Mouse (Mus musculus) cerebellum, postnatal 14 days (tissue): ENCODE results near the gene Ralgps1.

ENCODE experiments used
- DNase-seq, 2 experiments: peaks; one replicate each; pipeline ENCODE4 v3.0.0; 2021; ENCODE audit warnings: mixed read lengths in 2 of 2

Gene Ralgps1

DNA sequence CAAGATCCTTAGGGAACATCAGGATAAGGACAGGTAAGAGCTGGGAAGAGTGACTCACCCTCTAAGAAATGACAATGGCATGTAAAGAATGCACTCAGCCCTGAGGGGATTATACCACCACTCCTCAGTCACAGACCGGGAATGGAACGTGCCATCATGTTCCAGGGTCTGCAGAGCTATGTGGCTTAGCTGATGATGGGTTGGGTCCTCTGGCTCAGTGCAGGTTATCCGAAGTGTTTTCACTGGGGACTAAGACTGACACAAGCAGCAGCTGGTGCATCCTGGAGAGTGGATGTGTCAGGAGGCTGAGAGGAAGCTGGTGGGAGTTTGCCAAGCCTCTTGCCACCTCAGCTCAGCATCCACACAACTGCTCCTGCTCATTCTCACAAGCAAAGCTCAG is 50.7 kb downstream of the Ralgps1 start:
- no peak for DNase-seq

DNA sequence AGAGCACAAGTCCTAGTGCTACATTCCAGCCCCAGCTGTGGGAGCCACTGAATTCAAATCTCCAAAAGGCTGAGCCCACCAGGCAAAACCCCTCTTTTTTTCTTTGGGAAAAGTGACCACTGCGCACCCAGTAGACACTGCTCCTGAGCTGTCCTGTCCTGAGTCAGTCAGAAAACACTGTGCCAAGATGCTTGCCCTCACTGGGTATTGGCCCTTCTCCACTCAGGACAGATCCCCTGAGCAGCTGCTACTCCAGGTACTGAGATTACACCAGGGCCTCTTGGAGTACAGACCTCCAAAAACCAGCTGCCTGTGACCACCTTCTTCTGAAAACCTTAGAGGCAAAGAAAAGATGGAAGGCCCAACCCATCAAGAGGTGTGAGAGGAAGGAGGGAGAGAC is 51.4 kb downstream of the Ralgps1 start:
- DNase-seq = no peak

DNA sequence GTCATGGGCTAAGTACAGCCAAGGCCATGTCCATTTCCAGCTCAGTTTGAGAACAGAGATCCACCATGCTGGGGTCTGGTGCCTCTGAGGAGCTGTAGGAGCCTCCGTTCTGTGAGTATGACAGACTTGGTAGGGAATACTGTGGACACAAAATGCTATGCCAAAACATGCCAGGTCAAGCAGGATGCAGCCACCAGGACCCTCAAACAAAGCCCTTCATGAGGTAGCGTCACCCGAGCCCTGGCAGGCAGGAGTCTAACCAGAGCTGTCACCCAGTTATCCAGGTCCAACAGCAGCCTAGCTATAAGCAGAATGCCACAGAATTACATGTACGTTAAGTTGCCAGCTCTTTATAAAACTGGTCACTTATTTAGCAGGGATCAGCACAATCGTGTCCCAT is 51.8 kb downstream of the Ralgps1 start:
- no peak for DNase-seq

DNA sequence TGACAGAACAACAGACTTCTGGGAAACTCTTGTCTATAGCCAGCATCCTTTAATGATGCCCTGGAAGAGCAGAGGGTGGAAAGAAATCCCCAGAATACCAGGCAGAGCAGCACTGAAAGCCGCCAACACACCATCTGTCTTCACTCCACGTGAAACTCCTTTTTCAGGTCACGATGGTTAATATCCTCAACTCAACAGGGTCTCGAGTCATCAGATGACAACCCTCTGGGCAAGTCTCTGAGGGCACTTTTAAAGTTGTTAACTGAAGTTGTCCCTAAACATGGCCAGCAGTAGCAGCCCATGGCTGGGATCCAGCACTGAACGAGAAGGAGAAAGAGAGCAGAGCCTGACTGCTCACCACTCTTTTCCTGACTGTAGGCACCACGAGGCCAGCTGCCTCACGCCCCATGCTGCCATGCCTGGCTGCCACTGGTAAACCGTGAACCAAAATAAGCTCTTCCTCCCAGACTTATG is 52.8 kb downstream of the Ralgps1 start:
- peak; percentile 71 to 80 for DNase-seq

DNA sequence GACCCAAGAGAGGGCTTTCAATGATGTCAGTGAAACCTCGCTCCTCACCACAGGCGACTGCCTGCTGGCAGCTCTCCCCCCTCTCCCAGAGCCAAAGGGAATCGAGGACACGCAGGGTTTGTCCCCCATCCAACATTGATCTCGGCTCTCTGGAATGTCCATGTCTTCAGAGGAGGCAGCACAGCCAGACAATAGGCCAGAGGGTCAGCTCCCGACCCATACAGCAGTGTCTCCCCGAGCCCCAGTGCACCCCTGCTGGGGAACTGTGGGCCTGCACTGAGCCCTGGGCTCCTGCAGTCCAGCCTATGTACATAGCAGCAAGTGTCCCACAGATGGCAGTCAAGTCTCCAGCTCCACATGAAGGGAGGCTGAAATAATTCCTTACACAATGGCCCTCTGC is 54.8 kb downstream of the Ralgps1 start:
- peak; percentile 66 to 78 for DNase-seq

DNA sequence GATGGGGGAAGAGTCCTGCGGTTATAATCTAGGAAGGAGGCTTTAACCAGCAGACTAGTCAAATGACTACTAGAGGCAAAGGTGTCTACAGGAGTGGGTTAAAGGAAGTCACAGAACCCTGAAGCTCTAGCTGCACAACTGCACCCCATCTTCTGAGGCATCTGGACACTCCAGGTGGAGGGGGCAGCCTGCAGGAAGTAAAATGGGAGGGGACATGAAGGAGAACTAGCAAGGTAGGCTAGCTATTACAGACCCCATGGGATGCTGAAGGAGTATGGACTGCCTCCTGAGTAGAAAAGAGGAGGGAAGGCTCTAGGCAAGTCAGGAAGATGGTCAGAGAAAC is 55.3 kb downstream of the Ralgps1 start:
- no peak for DNase-seq

DNA sequence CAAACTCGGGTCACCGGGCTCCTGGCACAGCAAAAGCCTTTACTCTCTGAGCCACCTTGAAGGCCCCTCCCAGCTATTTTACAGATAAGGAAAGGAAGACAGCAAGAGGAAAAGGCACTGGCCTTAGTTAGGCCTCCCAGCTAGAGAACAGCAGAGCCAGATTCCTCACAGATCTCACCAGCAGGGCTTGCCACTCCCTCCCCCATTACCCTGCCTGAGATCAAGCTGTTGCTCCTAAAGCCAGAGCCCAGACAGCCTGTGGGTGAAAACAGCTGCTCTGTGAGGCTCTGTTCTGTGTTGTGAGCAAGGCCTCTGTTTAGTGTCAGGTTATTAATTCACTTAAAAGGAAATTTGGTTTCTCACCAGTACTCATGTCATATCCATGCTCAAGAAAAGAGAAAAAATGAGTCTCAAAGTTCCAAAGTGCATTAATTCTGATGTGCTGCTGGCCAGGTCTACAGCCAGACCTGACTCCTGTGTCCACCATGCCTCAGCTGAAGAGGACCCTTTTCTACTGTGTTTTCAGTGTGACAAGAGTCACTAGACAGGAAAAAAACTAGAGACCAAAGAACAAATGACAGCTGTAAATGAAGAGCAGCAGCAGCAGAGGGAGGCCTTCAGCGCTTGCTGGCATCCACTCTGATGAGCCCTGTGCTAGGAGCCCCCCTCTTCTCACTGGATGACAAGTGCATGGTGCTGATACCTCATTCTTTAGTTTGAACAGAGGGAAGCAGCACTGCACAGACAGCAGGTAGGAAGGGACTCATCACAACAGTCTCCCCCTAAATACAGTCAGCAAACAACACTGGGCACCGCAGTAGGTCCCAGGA is 55.8 kb downstream of the Ralgps1 start:
- no peak for DNase-seq

DNA sequence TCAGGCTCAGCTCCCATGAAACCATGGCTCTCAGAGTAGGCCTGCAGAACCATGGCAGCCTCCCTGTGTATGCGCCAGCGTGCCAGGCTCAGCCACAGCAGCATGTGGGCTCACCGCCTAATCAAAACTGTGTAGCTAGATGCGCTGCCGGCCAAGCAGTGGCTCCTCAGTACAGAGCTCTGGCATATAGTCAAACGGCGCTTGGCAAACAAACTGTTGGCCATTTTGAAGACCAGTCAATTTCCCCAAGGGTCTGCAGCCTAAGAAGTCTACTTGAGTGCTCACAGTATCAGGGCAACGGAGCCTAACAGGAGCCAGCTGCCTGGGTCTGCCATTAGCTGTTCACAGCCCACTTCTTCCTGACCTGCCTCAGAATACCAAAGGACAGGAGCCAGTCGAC is 61.9 kb downstream of the Ralgps1 start:
- DNase-seq = peak; percentile 89 to 91

DNA sequence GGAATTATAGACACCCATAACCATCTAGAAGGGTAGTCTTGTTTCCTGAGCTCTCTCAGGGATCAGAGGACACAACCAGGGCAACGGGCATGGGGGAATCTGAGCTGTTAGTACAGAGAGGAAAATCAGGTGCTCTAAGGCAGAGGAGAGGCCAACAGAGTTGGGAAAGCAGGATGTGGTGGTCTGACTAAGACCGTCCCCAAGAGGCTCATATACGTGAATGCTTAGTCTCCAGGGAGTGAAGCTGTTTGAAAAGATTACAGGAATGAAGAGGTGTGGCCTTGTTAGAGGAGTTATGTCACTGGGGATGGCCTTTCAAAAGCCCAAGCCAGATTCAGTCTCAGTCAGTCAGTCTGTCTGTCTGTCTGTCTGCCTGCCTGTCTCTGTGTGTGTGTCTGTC is 64.7 kb downstream of the Ralgps1 start:
- no peak for DNase-seq

DNA sequence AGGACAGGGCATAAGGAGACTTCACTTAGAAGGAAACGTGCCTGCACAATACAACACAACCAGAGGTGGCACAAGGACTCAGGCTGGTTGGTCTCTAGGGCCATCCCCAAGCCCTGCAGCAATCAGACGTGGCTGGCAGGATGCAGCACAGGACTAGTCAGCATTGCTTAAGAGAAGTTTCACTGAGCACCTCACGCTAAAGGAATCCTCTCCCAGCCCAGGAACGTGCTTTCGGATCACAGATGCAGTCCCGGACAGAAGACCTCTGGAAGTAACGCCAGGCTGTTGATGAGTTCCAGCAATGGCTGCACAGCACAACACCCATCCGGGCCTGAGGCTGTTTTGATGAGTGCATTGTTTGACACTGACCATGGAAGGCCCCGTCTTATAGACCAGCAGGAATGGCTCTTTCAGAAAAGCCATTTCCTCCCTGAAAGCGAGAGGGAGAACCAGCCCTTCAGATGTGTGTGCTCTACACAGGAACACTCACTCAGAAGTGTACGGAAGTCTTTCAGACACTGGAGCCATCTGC is 67.8 kb downstream of the Ralgps1 start:
- DNase-seq = no peak

DNA sequence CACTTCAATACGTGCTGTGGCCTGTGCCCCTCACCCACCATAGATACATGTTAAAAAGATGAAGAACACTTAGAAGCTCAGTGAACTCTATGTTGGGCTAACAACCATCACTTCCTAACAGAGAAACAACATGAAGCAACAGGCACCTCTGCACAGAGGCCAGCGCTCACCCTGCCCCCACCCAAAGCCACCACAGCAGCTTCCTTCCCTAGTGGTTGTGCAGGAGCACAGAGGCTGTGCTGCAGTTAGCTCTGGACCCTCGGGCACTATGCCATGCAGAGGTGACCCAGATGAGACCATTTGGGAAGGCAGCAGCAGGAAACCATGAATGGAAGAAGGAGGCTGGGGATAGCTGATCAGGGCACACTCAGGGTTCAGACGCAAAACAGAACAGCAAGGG is 68.5 kb downstream of the Ralgps1 start:
- DNase-seq = no peak

DNA sequence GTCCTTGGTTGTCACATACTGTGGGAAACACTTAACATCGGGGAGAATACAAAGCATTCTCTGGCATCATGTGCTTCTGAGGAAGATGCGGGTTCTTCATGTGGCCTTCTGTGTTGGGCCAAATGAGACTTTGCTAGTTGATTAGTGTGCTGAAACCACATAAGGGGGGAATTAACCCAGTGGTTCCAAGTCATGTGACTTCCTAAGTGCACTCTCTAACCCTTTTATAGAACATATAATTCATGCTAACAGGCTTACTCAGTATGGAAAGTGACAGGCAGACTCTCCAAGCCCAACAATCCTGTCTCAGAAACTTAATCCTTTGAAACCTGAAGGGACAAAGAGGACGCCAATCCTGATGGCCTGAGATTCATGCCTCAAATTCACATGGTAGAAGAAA is 68.9 kb downstream of the Ralgps1 start:
- DNase-seq = no peak

DNA sequence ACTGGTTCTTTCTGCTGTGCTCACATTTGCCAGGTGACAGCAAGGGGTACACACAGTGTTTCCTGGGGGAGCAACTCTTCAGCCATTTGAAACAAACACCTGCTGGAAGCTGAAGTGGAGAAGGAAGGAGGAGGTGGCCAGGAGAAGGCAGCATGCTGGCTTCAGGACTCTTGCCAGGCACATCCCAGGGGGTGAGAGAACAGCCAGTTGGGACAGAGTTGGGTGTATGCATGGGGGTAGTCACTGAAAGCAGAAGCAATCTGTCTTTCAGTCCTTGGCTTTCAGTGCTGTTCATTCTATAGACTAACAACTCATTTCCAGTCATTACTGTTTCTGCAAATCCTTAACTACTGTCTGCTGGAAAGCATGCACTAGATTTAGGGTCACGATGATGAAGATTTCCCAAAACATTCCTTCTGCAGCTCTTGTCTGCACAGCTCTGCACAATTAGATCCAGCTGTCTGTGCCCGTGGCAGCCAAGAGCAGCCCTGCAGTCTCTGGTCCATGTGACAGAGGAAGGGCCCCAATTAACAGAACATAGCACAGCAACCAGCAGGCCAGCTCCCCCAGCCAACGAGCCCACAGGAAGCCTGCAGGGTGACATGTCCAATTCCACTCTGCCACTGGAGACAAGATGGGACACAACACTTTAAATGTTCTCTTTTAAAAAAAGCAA is 70.8 kb downstream of the Ralgps1 start:
- DNase-seq = peak in 1 of 2 experiments; percentile 51

DNA sequence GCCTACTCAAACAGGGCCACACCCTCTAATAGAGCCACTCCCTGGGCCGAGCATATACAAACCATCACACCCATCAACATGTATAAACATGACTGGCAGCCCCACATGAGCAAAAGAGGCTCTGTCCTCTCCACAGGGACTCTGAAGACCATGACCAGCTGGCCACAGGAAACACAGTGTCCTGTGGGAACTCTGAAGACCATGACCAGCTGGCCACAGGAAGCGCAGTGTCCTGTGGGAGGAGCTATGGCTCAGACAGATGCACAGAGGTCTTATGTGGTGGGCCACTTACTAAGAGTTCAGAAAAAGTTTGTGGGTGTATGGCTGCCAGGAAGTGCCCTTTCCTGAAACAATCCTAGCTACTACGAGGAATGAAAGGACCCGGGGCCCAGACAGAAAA is 72.4 kb downstream of the Ralgps1 start:
- DNase-seq = no peak

DNA sequence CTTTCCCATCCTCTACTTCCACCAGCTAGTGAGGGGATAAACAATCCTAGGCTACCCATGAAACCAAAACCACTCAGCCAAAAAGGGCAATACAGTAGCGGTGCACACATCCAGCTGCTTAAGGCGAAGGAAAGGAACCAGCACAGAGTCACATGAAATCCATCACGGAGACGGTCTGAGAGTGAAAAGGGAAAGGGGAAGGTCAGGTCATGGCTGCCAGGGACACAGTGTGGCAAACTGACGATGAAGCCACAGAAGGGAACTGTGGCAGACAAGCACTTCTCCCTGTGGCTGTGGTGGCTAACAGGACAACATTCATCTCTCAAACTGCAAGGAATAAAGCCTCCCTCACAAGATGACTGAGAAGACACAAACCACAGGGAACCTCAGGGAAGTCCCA is 76.2 kb downstream of the Ralgps1 start:
- no peak for DNase-seq

DNA sequence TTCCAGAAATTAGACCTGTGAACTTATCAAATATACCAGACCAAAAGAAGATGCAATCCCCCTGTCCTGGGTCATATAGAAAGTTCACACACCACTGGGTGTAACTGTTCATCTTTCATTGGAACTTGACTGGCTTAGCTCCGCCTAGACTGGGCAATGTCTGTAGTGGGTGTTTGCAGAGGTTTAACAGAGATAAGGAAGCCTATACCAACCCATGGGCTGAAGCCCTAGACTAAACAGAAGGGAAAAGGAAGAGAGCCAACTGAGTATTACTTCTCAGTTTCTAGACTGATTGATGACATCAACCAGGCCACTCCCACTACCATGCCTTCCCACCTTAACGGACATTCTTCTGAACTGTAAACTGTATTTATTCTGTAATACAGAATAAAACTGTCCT is 79.2 kb downstream of the Ralgps1 start:
- DNase-seq = no peak

DNA sequence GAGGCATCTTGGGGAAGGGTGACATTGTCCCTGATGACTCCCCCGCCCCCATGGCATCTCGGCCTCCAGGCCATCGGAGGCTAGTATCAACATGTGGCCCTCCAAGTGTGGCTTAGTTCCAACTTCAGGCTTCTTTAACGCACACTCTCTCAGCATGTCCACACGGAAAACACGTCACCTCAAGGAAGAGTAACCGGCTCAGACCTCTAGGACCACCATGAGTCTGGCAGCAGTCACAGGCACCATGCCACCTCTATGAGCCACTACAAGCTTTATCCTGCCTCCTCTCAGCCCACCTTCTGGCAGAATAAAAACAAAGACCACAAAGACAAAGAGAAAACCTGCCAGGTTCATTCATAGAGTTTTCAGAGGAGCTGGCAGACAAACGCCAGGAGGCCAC is 80.8 kb downstream of the Ralgps1 start:
- peak; percentile 61 to 62 for DNase-seq

DNA sequence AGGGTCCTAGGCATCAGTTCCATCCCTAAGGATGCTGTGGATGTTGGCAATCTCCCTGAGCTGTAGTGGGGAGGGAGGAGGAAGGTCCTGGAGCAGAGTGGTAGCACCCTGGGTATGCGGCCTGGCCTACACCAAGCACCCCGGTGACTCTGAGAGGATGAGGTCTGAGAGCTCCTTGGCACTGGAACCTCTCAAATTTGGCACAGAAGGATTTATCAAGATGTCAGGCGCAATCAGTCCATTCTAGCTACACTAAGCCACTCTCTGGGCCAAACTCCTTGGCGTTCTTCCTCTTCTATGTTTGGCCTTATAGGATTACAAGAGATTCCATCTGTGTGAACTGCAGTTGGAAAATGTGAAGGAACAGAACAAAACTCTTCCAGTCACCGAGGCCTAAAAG is 82.4 kb downstream of the Ralgps1 start:
- peak; percentile 70 to 83 for DNase-seq

DNA sequence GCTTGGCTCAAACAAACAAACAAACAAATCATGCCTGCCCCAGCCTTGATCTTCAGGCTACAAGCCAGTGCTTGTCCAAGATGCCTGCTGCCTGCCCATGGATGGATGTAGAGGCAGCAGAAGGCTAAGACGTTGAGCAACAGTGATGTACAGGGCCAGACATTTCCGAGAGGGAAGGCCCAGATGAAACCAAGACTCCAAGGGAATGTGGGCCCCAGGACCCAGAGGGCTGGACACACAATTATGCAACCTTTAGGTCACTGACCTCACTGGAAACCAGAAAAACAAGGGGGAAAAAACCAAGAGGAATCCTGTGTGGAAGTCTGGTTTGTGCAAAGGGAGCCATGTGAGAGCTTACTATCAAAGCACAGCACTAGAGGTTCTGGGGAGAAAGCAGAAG is 87.6 kb downstream of the Ralgps1 start:
- DNase-seq = no peak

DNA sequence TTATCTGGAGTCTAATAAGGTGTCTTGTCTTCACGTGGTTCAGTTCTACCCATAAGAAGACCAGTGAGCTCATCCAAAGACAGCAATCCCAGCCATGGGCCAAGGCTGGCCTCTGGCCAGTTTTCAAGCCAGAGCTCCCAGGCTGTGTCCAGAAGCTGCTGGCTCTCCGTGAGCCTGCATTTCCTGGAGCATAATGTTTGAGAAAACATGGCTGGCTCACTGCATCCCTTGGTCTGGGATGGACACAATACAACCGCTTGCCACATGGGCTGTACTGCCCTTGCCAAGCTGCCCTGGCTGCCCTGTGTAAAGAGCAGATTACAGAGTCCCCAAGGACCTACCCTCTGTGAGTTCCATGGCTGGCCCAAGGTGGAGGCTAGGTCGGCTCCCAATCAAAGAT is 88.4 kb downstream of the Ralgps1 start:
- peak; percentile 86 to 88 for DNase-seq

DNA sequence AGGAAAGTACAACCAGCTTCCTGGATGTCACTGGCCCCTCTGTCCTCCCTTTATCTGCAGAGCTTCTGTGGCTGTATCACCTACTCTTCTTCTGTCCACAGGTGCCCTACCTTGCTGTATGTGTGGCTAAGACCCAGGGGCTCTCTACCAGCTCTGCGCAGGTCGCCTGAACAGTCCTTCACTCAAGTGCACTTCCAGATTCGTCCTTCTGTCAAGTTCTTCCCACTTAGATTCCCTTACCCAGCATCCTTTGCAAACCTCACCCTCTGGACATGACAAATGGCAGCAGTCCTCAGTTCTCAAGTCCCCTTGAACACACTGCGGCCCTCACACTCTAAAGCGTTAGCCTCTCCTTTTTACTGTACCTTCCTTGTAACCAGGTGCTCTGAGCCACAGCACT is 89.5 kb downstream of the Ralgps1 start:
- no peak for DNase-seq

DNA sequence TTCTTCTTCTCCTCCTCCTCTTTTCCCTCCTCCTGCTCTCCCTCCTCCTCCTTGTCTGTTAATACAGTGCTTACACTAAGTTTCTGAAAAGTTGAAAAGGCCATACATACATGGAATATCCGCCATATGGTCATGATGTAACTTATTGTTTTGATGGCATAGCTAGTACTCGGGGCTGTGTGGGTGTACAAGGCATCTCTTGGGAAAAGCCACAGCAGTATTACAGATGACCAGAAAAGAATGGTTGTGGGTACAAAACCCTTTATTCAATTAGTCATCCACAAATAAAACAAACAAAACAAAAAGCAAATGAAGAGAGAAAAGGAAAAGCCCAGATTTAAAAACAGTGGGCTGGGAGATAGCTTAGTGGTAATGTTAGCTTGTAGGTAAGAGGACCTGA is 90.8 kb downstream of the Ralgps1 start:
- no peak for DNase-seq

DNA sequence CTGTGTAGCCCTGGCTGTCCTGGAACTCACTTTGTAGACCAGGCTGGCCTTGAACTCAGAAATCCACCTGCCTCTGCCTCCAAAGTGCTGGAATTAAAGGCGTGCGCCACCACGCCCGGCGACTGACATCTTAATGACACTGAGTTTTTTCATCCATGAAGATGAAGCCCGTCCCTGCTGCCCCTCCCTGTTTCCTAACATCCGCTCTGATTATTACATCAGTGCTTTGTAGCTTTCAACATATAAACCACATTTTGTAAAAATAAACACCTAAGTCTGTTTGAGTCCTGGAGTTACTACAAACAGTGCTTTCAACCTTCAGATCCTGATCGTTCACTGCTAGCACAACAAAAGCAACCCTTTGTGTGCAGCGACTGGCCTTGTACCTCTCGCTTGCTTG is 91.5 kb downstream of the Ralgps1 start:
- DNase-seq = no peak
